ENCODE assay signal across 8 mouse cellular contexts in genomic region chr5:140647821-140648518, GRCm38 (mm10). TPM values are rescaled to one million over a fixed set of nuclear protein-coding genes. Genes with fewer than 3 reads are reported as not detected.
A peak's percentile ranks its signal among the peaks of the same experiment; 100 is the strongest.
DNase-seq lines count a peak whose midpoint lies in the region; ATAC-seq lines count a peak whose summit lies in the region.

No protein-coding gene starts in this region.

- no peaks in the 10 kb centered on the region for H3K27me3 ChIP-seq in limb, embryonic 15.5 days
- no peaks in the 10 kb centered on the region for H3K27me3 ChIP-seq in neural tube, embryonic 13.5 days

- H3K36me3 ChIP-seq in limb, embryonic 15.5 days = peaks cover 12% of the 10 kb centered on the region
- peaks cover 24% of the 10 kb centered on the region for H3K36me3 ChIP-seq in neural tube, embryonic 13.5 days

- peak overlapping the region; percentile 86 for H3K4me2 ChIP-seq in limb, embryonic 15.5 days
- H3K4me2 ChIP-seq in neural tube, embryonic 13.5 days = peak overlapping the region; percentile 100

- no peak for ATAC-seq in limb, embryonic 15.5 days (ENCODE audit: insufficient number of reproducible peaks, low FRiP score, low TSS enrichment, low read depth)
- peak; percentile 32 for ATAC-seq in neural tube, embryonic 13.5 days (ENCODE audit: low read depth)
- ATAC-seq in megakaryocyte-erythroid progenitor cell, adult 5-6 weeks (replicated peaks; ENCODE audit: low FRiP score, low TSS enrichment, poor library complexity, severe bottlenecking) = no peak

- H3K4me3 ChIP-seq in limb, embryonic 15.5 days = peak overlapping the region; percentile 98
- H3K4me3 ChIP-seq in neural tube, embryonic 13.5 days = peak overlapping the region; percentile 99

- H3K27ac ChIP-seq in limb, embryonic 15.5 days = peak overlapping the region; percentile 86
- peak overlapping the region; percentile 95 for H3K27ac ChIP-seq in neural tube, embryonic 13.5 days (replicated peaks)

- H3K4me1 ChIP-seq in limb, embryonic 15.5 days = peaks cover 59% of the 10 kb centered on the region
- H3K4me1 ChIP-seq in neural tube, embryonic 13.5 days (replicated peaks) = peaks cover 65% of the 10 kb centered on the region

- no peaks in the 10 kb centered on the region for H3K9me3 ChIP-seq in limb, embryonic 15.5 days
- no peaks in the 10 kb centered on the region for H3K9me3 ChIP-seq in neural tube, embryonic 13.5 days

- 2% methylated on average over 13 of the region's 13 CpGs for WGBS in limb, embryonic 15.5 days
- WGBS in neural tube, embryonic 13.5 days = 2% methylated on average over 13 of the region's 13 CpGs

- peak; percentile 36 for DNase-seq in urinary bladder, adult 2 months (ENCODE audit: low spot score)
- DNase-seq in urinary bladder, postnatal 36 days (ENCODE audit: low spot score in 2 of 2) = no peak
- DNase-seq in cerebellum, adult 18-20 months = peak; percentile 55 to 63
- DNase-seq in forelimb bud, embryonic 11.5 days (ENCODE audit: low read depth, low spot score) = peak; percentile 40
- peak; percentile 51 for DNase-seq in kidney, adult 18-20 months

- peak overlapping the region; percentile 99 for H3K9ac ChIP-seq in limb, embryonic 15.5 days
- peak overlapping the region; percentile 100 for H3K9ac ChIP-seq in neural tube, embryonic 13.5 days

RNA-seq across cellular contexts. Expression of gene Ttyh3, which starts 0.9 kb away (rescaled TPM):
- 11.7 and 24.4 TPM in 2 replicates for polyA plus RNA-seq in urinary bladder, adult 2 months (2012; rRNA removed)
- polyA plus RNA-seq in limb, embryonic 15.5 days (2015; fragmentation: Nextera tagmentation; extraction: Ambion mirVana) = 29.9 and 34.1 TPM in 2 replicates
- 68.5 and 72.3 TPM in 2 replicates for polyA plus RNA-seq in neural tube, embryonic 13.5 days (2015; fragmentation: Nextera tagmentation; extraction: Ambion mirVana)
- total RNA-seq in megakaryocyte-erythroid progenitor cell, adult 5-6 weeks (2014; fragmentation: Nextera tagmentation) = 26.7 and 32.2 TPM in 2 replicates
- 5.6 and 8.6 TPM in 2 replicates for total RNA-seq in megakaryocyte-erythroid progenitor cell, adult 5-6 weeks (2017)

RNA-seq across cellular contexts. Expression of gene Lfng, which starts 40.9 kb away (rescaled TPM):
- 20.6 and 23.6 TPM in 2 replicates for polyA plus RNA-seq in urinary bladder, adult 2 months (2012; rRNA removed)
- 16.9 and 19.7 TPM in 2 replicates for polyA plus RNA-seq in limb, embryonic 15.5 days (2015; fragmentation: Nextera tagmentation; extraction: Ambion mirVana)
- polyA plus RNA-seq in neural tube, embryonic 13.5 days (2015; fragmentation: Nextera tagmentation; extraction: Ambion mirVana) = 17.6 and 20.6 TPM in 2 replicates
- total RNA-seq in megakaryocyte-erythroid progenitor cell, adult 5-6 weeks (2014; fragmentation: Nextera tagmentation) = 17.6 and 38.9 TPM in 2 replicates
- 21.3 and 22.9 TPM in 2 replicates for total RNA-seq in megakaryocyte-erythroid progenitor cell, adult 5-6 weeks (2017)

RNA-seq across cellular contexts. Expression of gene Iqce, which starts 54.2 kb away (rescaled TPM):
- polyA plus RNA-seq in urinary bladder, adult 2 months (2012; rRNA removed) = 21.0 and 24.3 TPM in 2 replicates
- 22.3 and 23.7 TPM in 2 replicates for polyA plus RNA-seq in limb, embryonic 15.5 days (2015; fragmentation: Nextera tagmentation; extraction: Ambion mirVana)
- polyA plus RNA-seq in neural tube, embryonic 13.5 days (2015; fragmentation: Nextera tagmentation; extraction: Ambion mirVana) = 22.9 and 24.1 TPM in 2 replicates
- total RNA-seq in megakaryocyte-erythroid progenitor cell, adult 5-6 weeks (2014; fragmentation: Nextera tagmentation) = 23.0 and 24.6 TPM in 2 replicates
- total RNA-seq in megakaryocyte-erythroid progenitor cell, adult 5-6 weeks (2017) = 5.6 and 13.0 TPM in 2 replicates

RNA-seq across cellular contexts. Expression of gene Brat1, which starts 56.8 kb away (rescaled TPM):
- 14.5 and 14.8 TPM in 2 replicates for polyA plus RNA-seq in urinary bladder, adult 2 months (2012; rRNA removed)
- polyA plus RNA-seq in limb, embryonic 15.5 days (2015; fragmentation: Nextera tagmentation; extraction: Ambion mirVana) = 24.4 and 25.7 TPM in 2 replicates
- polyA plus RNA-seq in neural tube, embryonic 13.5 days (2015; fragmentation: Nextera tagmentation; extraction: Ambion mirVana) = 23.5 and 25.8 TPM in 2 replicates
- total RNA-seq in megakaryocyte-erythroid progenitor cell, adult 5-6 weeks (2014; fragmentation: Nextera tagmentation) = 24.7 and 25.7 TPM in 2 replicates
- 14.9 and 15.7 TPM in 2 replicates for total RNA-seq in megakaryocyte-erythroid progenitor cell, adult 5-6 weeks (2017)

Comparison
In these comparisons a context has a peak if more than half of its experiments do, and no peak if none do; other contexts are left out.
1. DNase-seq: peak in urinary bladder, adult 2 months (single experiment), cerebellum, adult 18-20 months (2 of 2), forelimb bud, embryonic 11.5 days (single experiment) and kidney, adult 18-20 months (single experiment); none in urinary bladder, postnatal 36 days (0 of 2).